Mouse (Mus musculus): ENCODE measurements around the gene Efhd2. TPM values are rescaled to one million over a fixed set of nuclear protein-coding genes. Genes with fewer than 3 reads are reported as not detected.

Efhd2 gene
- total RNA-seq, 1 experiment, result 9.2 TPM

GRCm38 (mm10) chr4:141901711-141902478, 27.2 kb upstream of the Efhd2 start:
- H3K27ac ChIP-seq (ENCODE audit: insufficient read depth, low read depth, low read length, poor library complexity, severe bottlenecking), result no peak overlapping the region
- no peak overlapping the region for H3K9ac ChIP-seq (ENCODE audit: insufficient read depth, low read depth, low read length, poor library complexity, severe bottlenecking)
- no peaks in the 10 kb centered on the region for H3K36me3 ChIP-seq (ENCODE audit: control insufficient read depth, insufficient read depth, low read length, poor library complexity, severe bottlenecking)
- TF ChIP-seq CHD2 (IDR thresholded peaks at IDR 0.05; ENCODE audit: low read depth, low read length) (no peak), HCFC1 (IDR thresholded peaks at IDR 0.05; ENCODE audit: borderline replicate concordance, insufficient read depth, low read length) (no peak), ZNF384 (IDR thresholded peaks at IDR 0.05; ENCODE audit: low read depth, low read length) (no peak), MAFK (IDR thresholded peaks at IDR 0.05; ENCODE audit: insufficient read depth, low read depth, low read length) (no peak), ZC3H11A (IDR thresholded peaks at IDR 0.05; ENCODE audit: borderline replicate concordance, low read depth, low read length) (no peak)
- no peak overlapping the region for H3K4me3 ChIP-seq (ENCODE audit: insufficient read depth in 1 of 2, low read depth in 1 of 2, low read length in 2 of 2, poor library complexity in 1 of 2, severe bottlenecking in 1 of 2)
- peaks cover 0 to 4% of the 10 kb centered on the region in 2 experiments; a peak in 1 of 4 replicates for H3K4me1 ChIP-seq (ENCODE audit: control insufficient read depth in 2 of 2, insufficient read depth in 2 of 2, low read length in 2 of 2, poor library complexity in 1 of 2)
- H3K9me3 ChIP-seq (ENCODE audit: control insufficient read depth, insufficient read depth, low read depth, low read length), result no peaks in the 10 kb centered on the region
- DNase-seq (ENCODE audit: low read depth, low spot score), result no peak
- in situ Hi-C loops (cut with MboI; ENCODE audit: low sequenced_read_pairs in 2 of 2, unreplicated experiment in 2 of 2), result no loop called here

DNA sequence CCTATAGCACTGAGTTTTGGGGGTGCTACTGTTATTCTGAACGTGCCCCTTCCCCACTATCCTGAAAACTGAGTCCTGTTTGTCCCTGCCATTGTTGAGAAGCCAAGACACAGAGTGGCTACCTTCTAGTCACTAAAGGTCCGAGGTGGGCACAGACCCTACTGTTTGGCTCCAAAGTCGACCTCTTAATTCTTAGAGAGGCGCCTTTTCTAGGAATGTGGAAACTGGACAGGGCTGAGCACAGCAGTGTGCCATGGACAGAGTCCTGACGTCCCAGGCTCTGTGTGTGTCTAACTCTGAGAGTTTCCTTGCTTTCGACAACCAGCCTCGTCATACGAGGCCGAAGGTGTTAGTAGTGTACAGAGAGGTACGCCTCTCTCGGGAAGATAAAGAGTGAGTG, 25.7 kb upstream of the Efhd2 start:
- H3K4me1 ChIP-seq (ENCODE audit: control insufficient read depth in 2 of 2, insufficient read depth in 2 of 2, low read length in 2 of 2, poor library complexity in 1 of 2), result peaks cover 0 to 4% of the 10 kb centered on the region in 2 experiments; a peak in 1 of 4 replicates
- no peak overlapping the region for H3K9ac ChIP-seq (ENCODE audit: insufficient read depth, low read depth, low read length, poor library complexity, severe bottlenecking)
- no peaks in the 10 kb centered on the region for H3K36me3 ChIP-seq (ENCODE audit: control insufficient read depth, insufficient read depth, low read length, poor library complexity, severe bottlenecking)
- no peaks in the 10 kb centered on the region for H3K9me3 ChIP-seq (ENCODE audit: control insufficient read depth, insufficient read depth, low read depth, low read length)
- no peak for DNase-seq (ENCODE audit: low read depth, low spot score)
- no peak overlapping the region for H3K4me3 ChIP-seq (ENCODE audit: insufficient read depth in 1 of 2, low read depth in 1 of 2, low read length in 2 of 2, poor library complexity in 1 of 2, severe bottlenecking in 1 of 2)
- TF ChIP-seq ZC3H11A (IDR thresholded peaks at IDR 0.05; ENCODE audit: borderline replicate concordance, low read depth, low read length) (no peak), MAFK (IDR thresholded peaks at IDR 0.05; ENCODE audit: insufficient read depth, low read depth, low read length) (no peak), HCFC1 (IDR thresholded peaks at IDR 0.05; ENCODE audit: borderline replicate concordance, insufficient read depth, low read length) (no peak), ZNF384 (IDR thresholded peaks at IDR 0.05; ENCODE audit: low read depth, low read length) (no peak), CHD2 (IDR thresholded peaks at IDR 0.05; ENCODE audit: low read depth, low read length) (no peak)
- in situ Hi-C loops (cut with MboI; ENCODE audit: low sequenced_read_pairs in 2 of 2, unreplicated experiment in 2 of 2), result no loop called here
- H3K27ac ChIP-seq (ENCODE audit: insufficient read depth, low read depth, low read length, poor library complexity, severe bottlenecking), result no peak overlapping the region

DNA sequence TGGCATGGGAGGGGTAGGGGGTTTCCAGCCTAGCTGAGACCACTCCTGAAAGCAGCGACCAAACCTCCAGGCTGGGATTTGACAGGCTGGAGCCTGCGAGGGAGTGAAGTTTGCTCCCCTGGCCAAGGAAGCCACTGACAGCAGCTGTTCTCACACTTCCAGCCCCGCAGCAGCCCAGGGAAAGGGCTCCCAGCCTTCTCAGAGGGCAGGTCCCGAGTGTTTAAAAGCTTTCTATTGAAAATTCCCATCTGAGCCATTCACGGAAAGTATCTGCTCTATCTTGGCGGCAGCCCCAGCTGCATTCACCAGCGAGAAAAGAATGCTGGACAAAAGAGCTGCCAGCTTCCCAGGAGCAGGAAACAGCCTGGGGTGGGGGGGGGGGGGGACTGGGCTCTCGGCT, 25.2 kb upstream of the Efhd2 start:
- H3K9me3 ChIP-seq (ENCODE audit: control insufficient read depth, insufficient read depth, low read depth, low read length), result no peaks in the 10 kb centered on the region
- no peaks in the 10 kb centered on the region for H3K36me3 ChIP-seq (ENCODE audit: control insufficient read depth, insufficient read depth, low read length, poor library complexity, severe bottlenecking)
- in situ Hi-C loops (cut with MboI; ENCODE audit: low sequenced_read_pairs in 2 of 2, unreplicated experiment in 2 of 2), result no loop called here
- DNase-seq (ENCODE audit: low read depth, low spot score), result no peak
- H3K27ac ChIP-seq (ENCODE audit: insufficient read depth, low read depth, low read length, poor library complexity, severe bottlenecking), result no peak overlapping the region
- H3K9ac ChIP-seq (ENCODE audit: insufficient read depth, low read depth, low read length, poor library complexity, severe bottlenecking), result no peak overlapping the region
- H3K4me3 ChIP-seq (ENCODE audit: insufficient read depth in 1 of 2, low read depth in 1 of 2, low read length in 2 of 2, poor library complexity in 1 of 2, severe bottlenecking in 1 of 2), result no peak overlapping the region
- TF ChIP-seq CHD2 (IDR thresholded peaks at IDR 0.05; ENCODE audit: low read depth, low read length) (no peak), MAFK (IDR thresholded peaks at IDR 0.05; ENCODE audit: insufficient read depth, low read depth, low read length) (no peak), ZNF384 (IDR thresholded peaks at IDR 0.05; ENCODE audit: low read depth, low read length) (no peak), HCFC1 (IDR thresholded peaks at IDR 0.05; ENCODE audit: borderline replicate concordance, insufficient read depth, low read length) (no peak), ZC3H11A (IDR thresholded peaks at IDR 0.05; ENCODE audit: borderline replicate concordance, low read depth, low read length) (no peak)
- H3K4me1 ChIP-seq (ENCODE audit: control insufficient read depth in 2 of 2, insufficient read depth in 2 of 2, low read length in 2 of 2, poor library complexity in 1 of 2), result peaks cover 0 to 4% of the 10 kb centered on the region in 2 experiments; a peak in 1 of 4 replicates

- Histone ChIP-seq H3K36me3 (ENCODE audit: control insufficient read depth, insufficient read depth, low read length, poor library complexity, severe bottlenecking) (no peaks in the 10 kb centered on the region), H3K4me3 (ENCODE audit: insufficient read depth in 1 of 2, low read depth in 1 of 2, low read length in 2 of 2, poor library complexity in 1 of 2, severe bottlenecking in 1 of 2) (no peak overlapping the region), H3K27ac (ENCODE audit: insufficient read depth, low read depth, low read length, poor library complexity, severe bottlenecking) (no peak overlapping the region), H3K4me1 (ENCODE audit: control insufficient read depth in 2 of 2, insufficient read depth in 2 of 2, low read length in 2 of 2, poor library complexity in 1 of 2) (peaks cover 0 to 4% of the 10 kb centered on the region in 2 experiments; a peak in 1 of 4 replicates), H3K9me3 (ENCODE audit: control insufficient read depth, insufficient read depth, low read depth, low read length) (no peaks in the 10 kb centered on the region), H3K9ac (ENCODE audit: insufficient read depth, low read depth, low read length, poor library complexity, severe bottlenecking) (no peak overlapping the region)
- in situ Hi-C loops (cut with MboI; ENCODE audit: low sequenced_read_pairs in 2 of 2, unreplicated experiment in 2 of 2), result no loop called here
- TF ChIP-seq HCFC1 (IDR thresholded peaks at IDR 0.05; ENCODE audit: borderline replicate concordance, insufficient read depth, low read length) (no peak), ZC3H11A (IDR thresholded peaks at IDR 0.05; ENCODE audit: borderline replicate concordance, low read depth, low read length) (no peak), CHD2 (IDR thresholded peaks at IDR 0.05; ENCODE audit: low read depth, low read length) (no peak), MAFK (IDR thresholded peaks at IDR 0.05; ENCODE audit: insufficient read depth, low read depth, low read length) (no peak), ZNF384 (IDR thresholded peaks at IDR 0.05; ENCODE audit: low read depth, low read length) (no peak)
- no peak for DNase-seq (ENCODE audit: low read depth, low spot score)
Measured at GRCm38 (mm10) chr4:141898905-141899304, 24.2 kb upstream of the Efhd2 start.
